Mouse (Mus musculus) midbrain, embryonic 11.5 days (tissue): ENCODE measurements around the gene Stradb. TPM values are rescaled to one million over a fixed set of nuclear protein-coding genes. Genes with fewer than 3 reads are reported as not detected.

Experiments used
- ATAC-seq: fragments of 200-750 bp; cut with Nextera tagmentation; 2 replicates; pipeline ENCODE4 v1.8.0; 2017; ENCODE audit warnings: moderate TSS enrichment, moderate library complexity; ENCODE audit not compliant: low FRiP score
- DNase-seq: peaks from one replicate; pipeline ENCODE4 v3.0.0; 2015; ENCODE audit warnings: low spot score; ENCODE audit errors: missing footprints
- H3K27ac ChIP-seq: fragments of 300-500 bp; sonication (generic); 2 replicates; pipeline ENCODE4 v1.5.1; 2014; ENCODE audit warnings: low read depth, low read length
- H3K27me3 ChIP-seq: fragments of 300-500 bp; sonication (generic); 2 replicates; pipeline ENCODE4 v1.6.1; 2014; ENCODE audit warnings: mild to moderate bottlenecking, low read length, moderate library complexity, mixed read lengths; ENCODE audit not compliant: control insufficient read depth, insufficient read depth
- H3K36me3 ChIP-seq: fragments of 300-500 bp; sonication (generic); 2 replicates; pipeline ENCODE4 v1.6.1; 2014; ENCODE audit warnings: mild to moderate bottlenecking, low read length, moderate library complexity, mixed read lengths; ENCODE audit not compliant: control insufficient read depth, insufficient read depth
- H3K4me1 ChIP-seq: fragments of 300-500 bp; sonication (generic); 2 replicates; pipeline ENCODE4 v1.6.1; 2014; ENCODE audit warnings: low read length; ENCODE audit not compliant: control insufficient read depth, insufficient read depth
- H3K4me2 ChIP-seq: fragments of 300-500 bp; sonication (generic); 2 replicates; pipeline ENCODE4 v1.6.1; 2014; ENCODE audit warnings: mild to moderate bottlenecking, moderate library complexity
- H3K4me3 ChIP-seq: fragments of 300-500 bp; sonication (generic); 2 replicates; pipeline ENCODE4 v1.5.1; 2014; ENCODE audit warnings: low read depth, low read length
- H3K9ac ChIP-seq: fragments of 300-500 bp; sonication (generic); 2 replicates; pipeline ENCODE4 v1.6.1; 2014; ENCODE audit warnings: low read length
- H3K9me3 ChIP-seq: fragments of 300-500 bp; sonication (generic); 2 replicates; pipeline ENCODE4 v1.6.1; 2016; ENCODE audit warnings: low read length; ENCODE audit not compliant: control insufficient read depth
- WGBS: fragments of 180-500 bp; shearing (Covaris S2); extraction: QIAGEN DNeasy Blood & Tissue Kit; methylation state at CpG from one replicate; pipeline ENCODE4 v1.1.7; 2014; 5-methylcytosine and 5-hydroxymethylcytosine counted together
- polyA plus RNA-seq: library from polyadenylated mRNA; unstranded; fragments of >200 nt; fragmentation: Nextera tagmentation; extraction: Ambion mirVana; gene quantifications from 2 replicates; pipeline ENCODE4 v1.2.1, GENCODE M21; 2014

Gene Stradb
- polyA plus RNA-seq, 1 experiment from 2014 or later = 35.1 TPM

- ATAC-seq (no peak), DNase-seq (no peak)
- H3K9ac ChIP-seq = no peak overlapping the region
- H3K36me3 ChIP-seq = no peaks in the 10 kb centered on the region
- no peak overlapping the region for H3K27ac ChIP-seq
- no peaks in the 10 kb centered on the region for H3K27me3 ChIP-seq
- 0 out of 2 replicates have a peak, but pooled peaks cover 3% of the 10 kb centered on the region for H3K4me1 ChIP-seq
- no peaks in the 10 kb centered on the region for H3K9me3 ChIP-seq
- no peak overlapping the region for H3K4me2 ChIP-seq
- no peak overlapping the region for H3K4me3 ChIP-seq
- WGBS = 50% methylated on average over 8 of the region's 8 CpGs
These were observed 22.2 kb upstream of the Stradb start for GRCm38 (mm10) chr1:58950899-58951648.

- H3K9me3 ChIP-seq = no peaks in the 10 kb centered on the region
- no peak overlapping the region for H3K4me2 ChIP-seq
- ATAC-seq (no peak), DNase-seq (no peak)
- no peaks in the 10 kb centered on the region for H3K27me3 ChIP-seq
- 73% methylated on average over 4 of the region's 4 CpGs for WGBS
- H3K27ac ChIP-seq = no peak overlapping the region
- 0 out of 2 replicates have a peak, but pooled peaks cover 3% of the 10 kb centered on the region for H3K4me1 ChIP-seq
- no peak overlapping the region for H3K4me3 ChIP-seq
- H3K36me3 ChIP-seq = no peaks in the 10 kb centered on the region
- no peak overlapping the region for H3K9ac ChIP-seq
These were observed 21.5 kb upstream of the Stradb start for GRCm38 (mm10) chr1:58951841-58952240.

GRCm38 (mm10) chr1:58952526-58952925 is 20.8 kb upstream of the Stradb start:
- Histone ChIP-seq H3K27me3 (no peaks in the 10 kb centered on the region), H3K4me3 (no peak overlapping the region), H3K27ac (no peak overlapping the region), H3K4me2 (no peak overlapping the region), H3K36me3 (no peaks in the 10 kb centered on the region), H3K4me1 (0 out of 2 replicates have a peak, but pooled peaks cover 3% of the 10 kb centered on the region), H3K9ac (no peak overlapping the region), H3K9me3 (no peaks in the 10 kb centered on the region)
- 76% methylated on average over 5 of the region's 5 CpGs for WGBS
- DNase-seq = no peak
- ATAC-seq = no peak

- ATAC-seq = no peak
These were observed 20.3 kb upstream of the Stradb start for GRCm38 (mm10) chr1:58952997-58953396.

GRCm38 (mm10) chr1:58953686-58954434 is 19.5 kb upstream of the Stradb start:
- H3K36me3 ChIP-seq = no peaks in the 10 kb centered on the region
- no peak overlapping the region for H3K4me2 ChIP-seq
- H3K4me3 ChIP-seq = no peak overlapping the region
- DNase-seq (no peak), ATAC-seq (no peak)
- no peak overlapping the region for H3K27ac ChIP-seq
- H3K9ac ChIP-seq = no peak overlapping the region
- H3K4me1 ChIP-seq = peaks cover 8% of the 10 kb centered on the region; the same call in 1 of the 2 replicates
- 95% methylated on average over 9 of the region's 9 CpGs for WGBS
- no peaks in the 10 kb centered on the region for H3K9me3 ChIP-seq
- H3K27me3 ChIP-seq = no peaks in the 10 kb centered on the region

More at GRCm38 (mm10) chr1:58952997-58953396, 20.3 kb upstream of the Stradb start:
- Histone ChIP-seq H3K4me3 (no peak overlapping the region), H3K27ac (no peak overlapping the region), H3K9me3 (no peaks in the 10 kb centered on the region), H3K4me2 (no peak overlapping the region), H3K9ac (no peak overlapping the region), H3K36me3 (no peaks in the 10 kb centered on the region), H3K4me1 (0 out of 2 replicates have a peak, but pooled peaks cover 4% of the 10 kb centered on the region), H3K27me3 (no peaks in the 10 kb centered on the region)
- 61% methylated on average over 4 of the region's 4 CpGs for WGBS
- DNase-seq = no peak

- H3K4me1 ChIP-seq = peaks cover 9% of the 10 kb centered on the region; the same call in 1 of the 2 replicates
- no peak for DNase-seq
- ATAC-seq = no peak
- 73% methylated on average over 8 of the region's 8 CpGs for WGBS
- H3K27ac ChIP-seq = no peak overlapping the region
- no peak overlapping the region for H3K4me2 ChIP-seq
- no peaks in the 10 kb centered on the region for H3K9me3 ChIP-seq
- H3K4me3 ChIP-seq = no peak overlapping the region
- no peak overlapping the region for H3K9ac ChIP-seq
- no peaks in the 10 kb centered on the region for H3K27me3 ChIP-seq
- no peaks in the 10 kb centered on the region for H3K36me3 ChIP-seq
These were observed 18.5 kb upstream of the Stradb start for GRCm38 (mm10) chr1:58954578-58955410.

GRCm38 (mm10) chr1:58955716-58956115 is 17.6 kb upstream of the Stradb start:
- Histone ChIP-seq H3K27ac (no peak overlapping the region), H3K9me3 (no peaks in the 10 kb centered on the region), H3K4me3 (no peak overlapping the region), H3K27me3 (no peaks in the 10 kb centered on the region), H3K9ac (no peak overlapping the region), H3K4me2 (no peak overlapping the region), H3K36me3 (no peaks in the 10 kb centered on the region), H3K4me1 (peaks cover 9% of the 10 kb centered on the region; the same call in 1 of the 2 replicates)
- DNase-seq (no peak), ATAC-seq (no peak)
- WGBS = 94% methylated on average over 3 of the region's 3 CpGs

- H3K27me3 ChIP-seq = no peaks in the 10 kb centered on the region
- H3K36me3 ChIP-seq = no peaks in the 10 kb centered on the region
- no peaks in the 10 kb centered on the region for H3K9me3 ChIP-seq
- H3K4me3 ChIP-seq = no peak overlapping the region
- WGBS = 84% methylated on average over 9 of the region's 9 CpGs
- no peak overlapping the region for H3K9ac ChIP-seq
- no peak overlapping the region for H3K4me2 ChIP-seq
- peaks cover 9% of the 10 kb centered on the region; the same call in 1 of the 2 replicates for H3K4me1 ChIP-seq
- no peak overlapping the region for H3K27ac ChIP-seq
- ATAC-seq (no peak), DNase-seq (no peak)
These were observed 17.1 kb upstream of the Stradb start for GRCm38 (mm10) chr1:58956229-58956628.
